Mouse (Mus musculus) brain, embryonic 14.5 days (tissue): ENCODE measurements around the gene Dhx58.
A peak's percentile ranks its signal among the peaks of the same experiment; 100 is the strongest.

ENCODE experiments used
- CTCF ChIP-seq: fragments of 200-500 bp; IDR thresholded peaks from 2 replicates; pipeline ENCODE4 v1.5.1; 2012; ENCODE audit warnings: inconsistent platforms, mild to moderate bottlenecking, moderate library complexity, borderline replicate concordance; ENCODE audit not compliant: insufficient read depth, insufficient read length; ENCODE audit errors: extremely low read depth
- POLR2A ChIP-seq: fragments of 200-500 bp; IDR thresholded peaks from 2 replicates; pipeline ENCODE4 v1.6.1; 2012; ENCODE audit warnings: mild to moderate bottlenecking, inconsistent platforms, borderline replicate concordance; ENCODE audit not compliant: poor library complexity, insufficient read depth, insufficient read length, severe bottlenecking; ENCODE audit errors: extremely low read depth

DNA sequence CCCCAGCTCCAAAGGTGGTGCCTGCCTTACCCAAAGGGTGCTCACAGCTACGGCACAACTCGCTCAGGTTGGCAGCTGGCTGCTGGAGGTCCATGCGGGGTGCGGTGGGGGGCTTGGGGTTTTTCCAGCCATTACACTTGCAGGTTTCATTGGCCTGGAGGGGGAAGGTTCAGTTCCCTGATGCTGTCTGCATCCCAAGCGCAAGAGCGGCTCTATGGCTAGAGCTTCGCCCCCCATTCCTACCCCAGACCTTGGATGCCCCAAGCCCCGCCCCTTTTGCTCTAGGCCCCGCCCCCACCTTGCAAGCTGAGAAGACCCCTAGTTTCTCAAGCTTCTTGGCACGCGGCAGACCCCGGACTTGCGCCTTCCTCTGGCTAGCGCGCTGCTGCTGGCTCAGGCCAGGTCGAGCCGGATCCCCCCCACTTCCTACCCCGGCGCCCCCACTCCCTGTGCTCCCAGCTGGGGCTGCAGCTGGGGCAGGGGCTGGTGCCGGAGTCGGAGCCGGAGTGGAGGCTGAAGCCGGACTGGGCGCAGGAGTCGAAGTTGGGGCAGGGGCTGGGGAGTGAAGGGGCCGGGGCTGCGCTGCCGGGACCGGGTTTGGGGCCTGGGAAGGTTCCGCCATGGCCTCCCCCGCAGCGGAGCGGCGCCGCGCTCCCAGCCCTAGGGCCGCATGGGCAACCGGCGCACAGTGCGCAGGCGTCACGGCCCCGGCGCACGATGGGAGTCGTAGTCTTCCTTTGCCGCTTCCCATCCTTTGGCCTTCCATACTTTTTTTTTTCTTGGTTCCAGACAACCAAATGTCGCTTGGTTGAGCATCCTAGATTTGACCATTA, 7.9 kb upstream of the Dhx58 start, which contains the start of gene Kat2a:
- TF ChIP-seq CTCF: no peak
- peak; percentile 97 for TF ChIP-seq POLR2A
